Mouse (Mus musculus) CD4-positive helper T cell, adult 2 months (primary cell): ENCODE measurements at regions not wholly inside any gene's neighbourhood (a gene's known extent, or its start where the extent isn't known, plus 50 kb on each side); places are given as distances from the start of the nearest gene placed in this dataset.
"Not testable (repeated sequence)": the region's sequence is repeated elsewhere in the genome, so short reads cannot be mapped to it uniquely, and the experiment has no call there.

ENCODE experiments used
- DNase-seq: peaks from one replicate; pipeline ENCODE4 v3.0.0-alpha.2; 2012; ENCODE audit warnings: low read depth, missing footprints, low spot score

GRCm38 (mm10) chr15:93189266-93189855, 85.6 kb downstream of the Gxylt1 start:
- no peak for DNase-seq

- no peak for DNase-seq
Measured at GRCm38 (mm10) chr15:93176221-93176620, 98.8 kb downstream of the Gxylt1 start.

GRCm38 (mm10) chr15:93168784-93169183, 106.2 kb downstream of the Gxylt1 start:
- DNase-seq, result no peak

- no peak for DNase-seq
Measured at GRCm38 (mm10) chr15:93167451-93167850, 107.5 kb downstream of the Gxylt1 start.

- DNase-seq, result no peak
Measured at GRCm38 (mm10) chr15:93161924-93162910, 112.8 kb downstream of the Gxylt1 start.

GRCm38 (mm10) chr15:93161329-93161728, 113.7 kb downstream of the Gxylt1 start:
- no peak for DNase-seq

GRCm38 (mm10) chr15:93155756-93156155, 119.2 kb downstream of the Gxylt1 start:
- DNase-seq, result no peak

GRCm38 (mm10) chr15:93154022-93154421, 121.0 kb downstream of the Gxylt1 start:
- no peak for DNase-seq

GRCm38 (mm10) chr15:93144899-93145298, 130.1 kb downstream of the Gxylt1 start:
- no peak for DNase-seq

GRCm38 (mm10) chr15:93144264-93144663, 130.7 kb downstream of the Gxylt1 start:
- DNase-seq, result no peak

- no peak for DNase-seq
Measured at GRCm38 (mm10) chr15:93133379-93133778, 141.6 kb downstream of the Gxylt1 start.

- no peak for DNase-seq
Measured at GRCm38 (mm10) chr15:93131056-93131455, 143.9 kb downstream of the Gxylt1 start.

- DNase-seq, result no peak
Measured at GRCm38 (mm10) chr15:93125261-93125660, 149.7 kb downstream of the Gxylt1 start.

GRCm38 (mm10) chr15:93121156-93121555, 153.8 kb downstream of the Gxylt1 start:
- no peak for DNase-seq

- not testable (repeated sequence) for DNase-seq
Measured at GRCm38 (mm10) chr15:93117806-93118205, 157.2 kb downstream of the Gxylt1 start.

- no peak for DNase-seq
Measured at GRCm38 (mm10) chr15:93115674-93116102, 159.3 kb downstream of the Gxylt1 start.

- DNase-seq, result no peak
Measured at GRCm38 (mm10) chr15:93104936-93105335, 170.0 kb downstream of the Gxylt1 start.

- DNase-seq, result no peak
Measured at GRCm38 (mm10) chr15:93103426-93103825, 171.6 kb downstream of the Gxylt1 start.

GRCm38 (mm10) chr15:93101881-93102280, 173.1 kb downstream of the Gxylt1 start:
- no peak for DNase-seq

- DNase-seq, result no peak
Measured at GRCm38 (mm10) chr15:93100837-93101236, 174.1 kb downstream of the Gxylt1 start.

- DNase-seq, result no peak
Measured at GRCm38 (mm10) chr15:93099840-93100239, 175.1 kb downstream of the Gxylt1 start.

- DNase-seq, result no peak
Measured at GRCm38 (mm10) chr15:93096335-93096734, 178.6 kb downstream of the Gxylt1 start.

- DNase-seq, result no peak
Measured at GRCm38 (mm10) chr15:93095224-93095623, 179.8 kb downstream of the Gxylt1 start.
